Mouse (Mus musculus) left cerebral cortex, postnatal 36 days (tissue): Measurements from ENCODE around the gene Dock6. TPM values are rescaled to one million over a fixed set of nuclear protein-coding genes. Genes with fewer than 3 reads are reported as not detected.
"Not testable (repeated sequence)": the region's sequence is repeated elsewhere in the genome, so short reads cannot be mapped to it uniquely, and the experiment has no call there.

Source experiments
- DNase-seq, 2 experiments: peaks; one replicate each; pipeline ENCODE4 v3.0.0; 2021 to 2022; ENCODE audit warnings: low spot score in 2 of 2, mixed read lengths in 1 of 2
- intact Hi-C: fragments of 180-260 bp; cut with DNase I; formaldehyde crosslinking; loops from one replicate; pipeline ENCODE4 v1.15.1; 2025
- total RNA-seq, 2 experiments: library from RNA; stranded (reverse); gene quantifications; 2 replicates each; pipeline ENCODE4 v1.2.3; 2021

The Dock6 gene
- total RNA-seq, 2 experiments from 2014 or later: 11.4 to 18.8 TPM

GRCm38 (mm10) chr9:21793507-21793906 lies 58.9 kb downstream of the Dock6 start:
- intact Hi-C loops, DNase-seq: not testable (repeated sequence)

- intact Hi-C loops: no loop called here
Observed at GRCm38 (mm10) chr9:21792644-21793043, 59.8 kb downstream of the Dock6 start.

GRCm38 (mm10) chr9:21791861-21792260 lies 60.6 kb downstream of the Dock6 start:
- intact Hi-C loops: no loop called here
- no peak for DNase-seq

More at GRCm38 (mm10) chr9:21792644-21793043, 59.8 kb downstream of the Dock6 start:
- DNase-seq: peak; percentile 34 to 56

GRCm38 (mm10) chr9:21788234-21788633 lies 64.2 kb downstream of the Dock6 start:
- no peak for DNase-seq
- intact Hi-C loops: no loop called here

- intact Hi-C loops: no loop called here
Observed at GRCm38 (mm10) chr9:21787654-21788053, 64.8 kb downstream of the Dock6 start.

GRCm38 (mm10) chr9:21786906-21787305 lies 65.5 kb downstream of the Dock6 start:
- intact Hi-C loops: no loop called here
- DNase-seq: peak; percentile 42 to 56

More at GRCm38 (mm10) chr9:21787654-21788053, 64.8 kb downstream of the Dock6 start:
- no peak for DNase-seq

GRCm38 (mm10) chr9:21786309-21786708 lies 66.1 kb downstream of the Dock6 start:
- intact Hi-C loops, DNase-seq: not testable (repeated sequence)

GRCm38 (mm10) chr9:21784517-21785307 lies 67.7 kb downstream of the Dock6 start:
- no peak for DNase-seq
- intact Hi-C loops: no loop called here

- DNase-seq: no peak
- intact Hi-C loops: no loop called here
Observed at GRCm38 (mm10) chr9:21781657-21782468, 70.6 kb downstream of the Dock6 start.

GRCm38 (mm10) chr9:21777726-21778125 lies 74.7 kb downstream of the Dock6 start:
- intact Hi-C loops: no loop called here
- DNase-seq: no peak

- intact Hi-C loops: no loop called here
- DNase-seq: no peak
Observed at GRCm38 (mm10) chr9:21774353-21774752, 78.1 kb downstream of the Dock6 start.

GRCm38 (mm10) chr9:21773396-21773795 lies 79.0 kb downstream of the Dock6 start:
- DNase-seq, intact Hi-C loops: not testable (repeated sequence)

- DNase-seq: no peak
- intact Hi-C loops: no loop called here
Observed at GRCm38 (mm10) chr9:21769558-21770183, 82.8 kb downstream of the Dock6 start.

- intact Hi-C loops: no loop called here
- no peak for DNase-seq
Observed at GRCm38 (mm10) chr9:21768511-21769411, 83.7 kb downstream of the Dock6 start.

GRCm38 (mm10) chr9:21767896-21768295 lies 84.5 kb downstream of the Dock6 start:
- intact Hi-C loops: no loop called here
- DNase-seq: no peak

GRCm38 (mm10) chr9:21764084-21764999 lies 88.1 kb downstream of the Dock6 start:
- intact Hi-C loops: no loop called here
- DNase-seq: no peak

GRCm38 (mm10) chr9:21762135-21762534 lies 90.3 kb downstream of the Dock6 start:
- no peak for DNase-seq
- intact Hi-C loops: no loop called here
